8 mouse cellular contexts compared by ENCODE assay signal in the genomic region with DNA sequence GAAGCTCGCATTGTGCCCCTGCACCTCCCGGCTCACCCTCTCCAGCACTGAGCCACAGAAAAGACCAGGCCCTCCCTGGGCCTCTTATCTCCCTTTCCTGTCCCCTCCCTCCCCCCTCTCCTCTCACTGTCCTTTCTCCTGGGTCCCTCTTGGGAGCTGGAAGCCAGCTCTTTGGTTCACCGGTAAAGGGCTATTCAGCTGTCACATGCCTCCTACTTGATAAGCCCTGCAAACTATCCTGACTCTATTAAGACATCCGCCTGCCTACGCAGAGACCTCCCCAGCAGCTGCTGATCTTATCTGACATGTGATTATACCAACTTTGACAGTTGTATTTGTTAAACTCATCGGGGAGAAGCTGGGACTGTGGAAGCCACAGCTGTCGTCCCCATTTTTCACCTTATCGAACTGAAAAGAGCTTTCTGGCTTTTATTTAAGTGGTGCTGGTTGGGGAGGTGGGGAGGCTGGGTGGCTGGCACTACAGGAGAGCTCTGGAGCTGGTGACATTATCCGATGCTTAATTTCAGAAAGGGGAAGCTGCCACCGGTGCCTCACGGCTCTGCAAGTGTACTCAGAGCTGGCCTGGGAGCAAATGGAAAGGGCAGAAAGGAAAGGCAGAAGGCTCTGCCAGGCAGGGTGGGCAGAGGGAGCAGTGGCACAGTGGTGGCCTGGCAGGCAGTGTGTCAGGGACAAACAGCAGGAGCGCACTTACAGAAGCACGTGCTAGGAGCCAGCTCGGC. TPM values are rescaled to one million over a fixed set of nuclear protein-coding genes. Genes with fewer than 3 reads are reported as not detected.
DNase-seq lines count a peak whose midpoint lies in the region; ATAC-seq lines count a peak whose summit lies in the region.

No protein-coding gene starts in this region.

- WGBS in lung, embryonic 15.5 days: 34% methylated on average over 14 of the region's 14 CpGs
- WGBS in heart, embryonic 12.5 days: 14% methylated on average over 14 of the region's 14 CpGs
- 13% methylated on average over 14 of the region's 14 CpGs for WGBS in liver, embryonic 12.5 days (ENCODE audit: insufficient replicate concordance)

- peak overlapping the region; percentile 33; the same call in 1 of the 2 replicates for H3K27ac ChIP-seq in lung, embryonic 15.5 days
- peak overlapping the region; percentile 91 for H3K27ac ChIP-seq in heart, embryonic 12.5 days (ENCODE audit: poor library complexity, severe bottlenecking)
- peak overlapping the region; percentile 68 for H3K27ac ChIP-seq in liver, embryonic 12.5 days

- H3K4me3 ChIP-seq in lung, embryonic 15.5 days: no peak overlapping the region
- H3K4me3 ChIP-seq in heart, embryonic 12.5 days: no peak overlapping the region
- H3K4me3 ChIP-seq in liver, embryonic 12.5 days: 0 out of 2 replicates have a peak overlapping the region, but pooled peaks have one; percentile 9

- peaks cover 33% of the 10 kb centered on the region for H3K4me1 ChIP-seq in lung, embryonic 15.5 days
- H3K4me1 ChIP-seq in heart, embryonic 12.5 days (replicated peaks): peaks cover 46% of the 10 kb centered on the region
- H3K4me1 ChIP-seq in liver, embryonic 12.5 days: peaks cover 30% of the 10 kb centered on the region

- no peak overlapping the region for H3K9ac ChIP-seq in lung, embryonic 15.5 days
- H3K9ac ChIP-seq in heart, embryonic 12.5 days: peak overlapping the region; percentile 58
- peak overlapping the region; percentile 36; the same call in 1 of the 2 replicates for H3K9ac ChIP-seq in liver, embryonic 12.5 days

- H3K9me3 ChIP-seq in lung, embryonic 15.5 days: no peaks in the 10 kb centered on the region
- H3K9me3 ChIP-seq in heart, embryonic 12.5 days (replicated peaks): no peaks in the 10 kb centered on the region
- H3K9me3 ChIP-seq in liver, embryonic 12.5 days (replicated peaks): no peaks in the 10 kb centered on the region

- peaks cover 61% of the 10 kb centered on the region for H3K36me3 ChIP-seq in lung, embryonic 15.5 days
- peaks cover 50% of the 10 kb centered on the region for H3K36me3 ChIP-seq in heart, embryonic 12.5 days
- peaks cover 69% of the 10 kb centered on the region for H3K36me3 ChIP-seq in liver, embryonic 12.5 days

- H3K27me3 ChIP-seq in lung, embryonic 15.5 days: no peaks in the 10 kb centered on the region
- no peaks in the 10 kb centered on the region for H3K27me3 ChIP-seq in heart, embryonic 12.5 days (replicated peaks)
- H3K27me3 ChIP-seq in liver, embryonic 12.5 days (replicated peaks): no peaks in the 10 kb centered on the region

- no peak for DNase-seq in lung, postnatal 14 days
- DNase-seq in thymus, postnatal 10 days (ENCODE audit: low spot score in 2 of 2): peak; percentile 53 to 62
- DNase-seq in right cerebral cortex, postnatal 4 days: no peak
- DNase-seq in embryo, embryonic 9.5 days (ENCODE audit: extremely low spot score): no peak
- DNase-seq in T-cell, adult 2 months (ENCODE audit: low spot score): no peak

- H3K4me2 ChIP-seq in lung, embryonic 15.5 days: no peak overlapping the region
- H3K4me2 ChIP-seq in heart, embryonic 12.5 days: peak overlapping the region; percentile 42
- H3K4me2 ChIP-seq in liver, embryonic 12.5 days: peak overlapping the region; percentile 52

- 0 out of 2 replicates have a peak, but pooled peaks have one; percentile 13 for ATAC-seq in lung, embryonic 15.5 days (ENCODE audit: borderline replicate concordance, extremely low read depth, low FRiP score, low TSS enrichment)
- peak; percentile 77; the same call in 1 of the 2 replicates for ATAC-seq in heart, embryonic 12.5 days (ENCODE audit: insufficient number of reproducible peaks, low FRiP score)
- peak; percentile 83 for ATAC-seq in liver, embryonic 12.5 days

RNA-seq across cellular contexts. Expression of a gene that starts 29.2 kb away (rescaled TPM):
- 56.8 and 59.9 TPM in 2 replicates for polyA plus RNA-seq in lung, embryonic 15.5 days (2015; fragmentation: Nextera tagmentation; extraction: Ambion mirVana)
- 46.9 and 50.4 TPM in 2 replicates for polyA plus RNA-seq in heart, embryonic 12.5 days (2016; fragmentation: Nextera tagmentation; extraction: Ambion mirVana)
- 47.9 and 54.8 TPM in 2 replicates for polyA plus RNA-seq in liver, embryonic 12.5 days (2016; fragmentation: Nextera tagmentation; extraction: Ambion mirVana)

RNA-seq across cellular contexts. Expression of a gene that starts 29.4 kb away (rescaled TPM):
- 147 and 150 TPM in 2 replicates for polyA plus RNA-seq in lung, embryonic 15.5 days (2015; fragmentation: Nextera tagmentation; extraction: Ambion mirVana)
- 94.1 and 95.2 TPM in 2 replicates for polyA plus RNA-seq in heart, embryonic 12.5 days (2016; fragmentation: Nextera tagmentation; extraction: Ambion mirVana)
- polyA plus RNA-seq in liver, embryonic 12.5 days (2016; fragmentation: Nextera tagmentation; extraction: Ambion mirVana): 41.0 and 41.7 TPM in 2 replicates

RNA-seq across cellular contexts. Expression of a gene that starts 52.3 kb away (rescaled TPM):
- 1.4 and 1.8 TPM in 2 replicates for polyA plus RNA-seq in lung, embryonic 15.5 days (2015; fragmentation: Nextera tagmentation; extraction: Ambion mirVana)
- 0.87 and 1.4 TPM in 2 replicates for polyA plus RNA-seq in heart, embryonic 12.5 days (2016; fragmentation: Nextera tagmentation; extraction: Ambion mirVana)
- 0.72 and 0.75 TPM in 2 replicates for polyA plus RNA-seq in liver, embryonic 12.5 days (2016; fragmentation: Nextera tagmentation; extraction: Ambion mirVana)

Comparison
In these comparisons a context has a peak if more than half of its experiments do, and no peak if none do; other contexts are left out.
1. ATAC-seq: peak in every context shown above with its lines; median percentile 83 in liver, embryonic 12.5 days; 77 in heart, embryonic 12.5 days; 13 in lung, embryonic 15.5 days.
2. H3K27ac ChIP-seq: peak in every context shown above with its lines; median percentile 91 in heart, embryonic 12.5 days; 68 in liver, embryonic 12.5 days; 33 in lung, embryonic 15.5 days.
3. DNase-seq: peak in thymus, postnatal 10 days (2 of 2); none in lung, postnatal 14 days (single experiment), right cerebral cortex, postnatal 4 days (single experiment), embryo, embryonic 9.5 days (single experiment) and T-cell, adult 2 months (single experiment).